Mouse (Mus musculus) kidney, adult 2 months (tissue): ENCODE data around the gene Adgre5.

Experiments used
- CTCF ChIP-seq: fragments of 200-500 bp; conservative IDR thresholded peaks from 2 replicates; pipeline ENCODE4 v1.5.1; 2011; ENCODE audit warnings: low read depth, mild to moderate bottlenecking, control low read depth, low read length, moderate library complexity, mixed read lengths; ENCODE audit not compliant: insufficient read depth, insufficient read length
- POLR2A ChIP-seq: fragments of 200-500 bp; IDR thresholded peaks from one replicate; pipeline ENCODE4 v1.6.1; 2011; ENCODE audit warnings: low read depth, low read length, control low read depth

DNA sequence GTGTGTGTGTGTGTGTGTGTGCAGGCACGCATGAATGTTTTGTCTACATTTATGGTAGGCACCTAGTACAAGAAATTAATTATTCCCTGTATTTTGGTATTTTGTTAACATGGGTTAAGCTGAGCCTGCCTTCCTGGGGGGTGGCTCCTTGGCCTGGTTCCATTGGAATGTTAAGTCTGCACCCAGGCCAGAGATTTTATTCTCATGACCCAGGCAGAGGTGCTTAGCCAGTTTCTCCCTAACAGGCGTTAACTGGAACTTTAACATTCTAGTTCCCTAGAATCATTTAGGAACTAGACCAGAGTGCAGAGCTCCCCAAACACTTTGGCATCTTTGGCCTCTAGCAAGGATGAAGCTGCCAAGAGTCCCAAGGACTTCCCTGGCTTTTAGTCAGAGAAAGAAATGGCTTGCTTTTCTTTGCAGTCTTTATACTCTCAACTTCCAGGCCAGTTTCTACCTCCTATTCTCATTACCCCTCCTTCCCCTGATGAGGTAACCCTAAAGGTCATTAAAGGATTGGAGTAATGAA lies 18.2 kb upstream of the Adgre5 start:
- TF ChIP-seq CTCF (no peak), POLR2A (no peak)
